Mouse (Mus musculus) embryonic facial prominence, embryonic 10.5 days (tissue): ENCODE measurements around the gene CN725425. TPM values are rescaled to one million over a fixed set of nuclear protein-coding genes. Genes with fewer than 3 reads are reported as not detected.

ENCODE experiments used
- DNase-seq: peaks from one replicate; pipeline ENCODE4 v3.0.0-alpha.2; 2017; ENCODE audit warnings: low spot score
- H3K27ac ChIP-seq: fragments of 300-500 bp; sonication (generic); replicated peaks from 2 replicates; pipeline ENCODE4 v1.5.1; 2016; ENCODE audit warnings: mild to moderate bottlenecking
- H3K27me3 ChIP-seq: fragments of 300-500 bp; sonication (generic); replicated peaks from 2 replicates; pipeline ENCODE4 v1.6.1; 2016; ENCODE audit warnings: low read depth, mild to moderate bottlenecking; ENCODE audit not compliant: poor library complexity, severe bottlenecking
- H3K36me3 ChIP-seq: fragments of 300-500 bp; sonication (generic); replicated peaks from 2 replicates; pipeline ENCODE4 v1.6.1; 2016; ENCODE audit warnings: mild to moderate bottlenecking, moderate library complexity
- H3K4me1 ChIP-seq: fragments of 300-500 bp; sonication (generic); 2 replicates; pipeline ENCODE4 v1.6.1; 2016
- H3K4me3 ChIP-seq: fragments of 300-500 bp; sonication (generic); 2 replicates; pipeline ENCODE4 v1.5.1; 2016; ENCODE audit warnings: mild to moderate bottlenecking, moderate library complexity
- H3K9me3 ChIP-seq: fragments of 300-500 bp; sonication (generic); 2 replicates; pipeline ENCODE4 v1.6.1; 2016; ENCODE audit warnings: mild to moderate bottlenecking
- WGBS: fragments of 180-500 bp; shearing (Covaris S2); methylation state at CpG from one replicate; pipeline ENCODE4 v1.1.7; 2016; 5-methylcytosine and 5-hydroxymethylcytosine counted together
- polyA plus RNA-seq: library from polyadenylated mRNA; unstranded; fragments of >200 nt; fragmentation: Nextera tagmentation; extraction: Ambion mirVana; gene quantifications from 2 replicates; pipeline ENCODE4 v1.2.1, GENCODE M21; 2016

Gene CN725425
- polyA plus RNA-seq, 1 experiment from 2014 or later: not detected

GRCm38 (mm10) chr15:91250815-91251214, 51.5 kb downstream of the CN725425 start:
- WGBS: 90% methylated on average over 6 of the region's 6 CpGs
- Histone ChIP-seq H3K27ac (no peak overlapping the region), H3K27me3 (no peaks in the 10 kb centered on the region), H3K36me3 (no peaks in the 10 kb centered on the region), H3K9me3 (no peaks in the 10 kb centered on the region), H3K4me3 (no peak overlapping the region), H3K4me1 (no peaks in the 10 kb centered on the region)
- no peak for DNase-seq

GRCm38 (mm10) chr15:91251544-91252408, 52.5 kb downstream of the CN725425 start:
- DNase-seq: no peak
- no peak overlapping the region for H3K27ac ChIP-seq
- no peaks in the 10 kb centered on the region for H3K27me3 ChIP-seq
- no peak overlapping the region for H3K4me3 ChIP-seq
- H3K36me3 ChIP-seq: no peaks in the 10 kb centered on the region
- no peaks in the 10 kb centered on the region for H3K4me1 ChIP-seq
- WGBS: 77% methylated on average over 9 of the region's 9 CpGs
- H3K9me3 ChIP-seq: no peaks in the 10 kb centered on the region

- DNase-seq: no peak
- Histone ChIP-seq H3K9me3 (no peaks in the 10 kb centered on the region), H3K4me3 (no peak overlapping the region), H3K4me1 (no peaks in the 10 kb centered on the region), H3K27me3 (no peaks in the 10 kb centered on the region), H3K27ac (no peak overlapping the region), H3K36me3 (no peaks in the 10 kb centered on the region)
- 68% methylated on average over 8 of the region's 8 CpGs for WGBS
These were observed 53.7 kb downstream of the CN725425 start for GRCm38 (mm10) chr15:91252956-91253355.

GRCm38 (mm10) chr15:91255308-91255707, 56.0 kb downstream of the CN725425 start:
- no peaks in the 10 kb centered on the region for H3K9me3 ChIP-seq
- no peak overlapping the region for H3K27ac ChIP-seq
- H3K27me3 ChIP-seq: no peaks in the 10 kb centered on the region
- DNase-seq: no peak
- no peaks in the 10 kb centered on the region for H3K36me3 ChIP-seq
- H3K4me3 ChIP-seq: no peak overlapping the region
- H3K4me1 ChIP-seq: no peaks in the 10 kb centered on the region
- 91% methylated on average over 2 of the region's 2 CpGs for WGBS

GRCm38 (mm10) chr15:91257140-91257539, 57.8 kb downstream of the CN725425 start:
- Histone ChIP-seq H3K27ac (no peak overlapping the region), H3K4me3 (no peak overlapping the region), H3K4me1 (no peaks in the 10 kb centered on the region), H3K9me3 (no peaks in the 10 kb centered on the region), H3K27me3 (no peaks in the 10 kb centered on the region), H3K36me3 (no peaks in the 10 kb centered on the region)
- 65% methylated on average over 11 of the region's 11 CpGs for WGBS
- peak; percentile 20 for DNase-seq

- Histone ChIP-seq H3K36me3 (no peaks in the 10 kb centered on the region), H3K27me3 (no peaks in the 10 kb centered on the region), H3K4me1 (no peaks in the 10 kb centered on the region), H3K27ac (no peak overlapping the region), H3K4me3 (no peak overlapping the region), H3K9me3 (no peaks in the 10 kb centered on the region)
- 81% methylated on average over 5 of the region's 5 CpGs for WGBS
- no peak for DNase-seq
These were observed 61.3 kb downstream of the CN725425 start for GRCm38 (mm10) chr15:91260578-91260977.

- no peak overlapping the region for H3K4me3 ChIP-seq
- no peaks in the 10 kb centered on the region for H3K36me3 ChIP-seq
- 74% methylated on average over 1 of the region's 1 CpGs for WGBS
- DNase-seq: no peak
- H3K27ac ChIP-seq: no peak overlapping the region
- no peaks in the 10 kb centered on the region for H3K27me3 ChIP-seq
- no peaks in the 10 kb centered on the region for H3K9me3 ChIP-seq
- H3K4me1 ChIP-seq: no peaks in the 10 kb centered on the region
These were observed 64.6 kb downstream of the CN725425 start for GRCm38 (mm10) chr15:91263926-91264325.

- Histone ChIP-seq H3K4me1 (no peaks in the 10 kb centered on the region), H3K4me3 (no peak overlapping the region), H3K27me3 (no peaks in the 10 kb centered on the region), H3K9me3 (no peaks in the 10 kb centered on the region), H3K36me3 (no peaks in the 10 kb centered on the region), H3K27ac (no peak overlapping the region)
- DNase-seq: no peak
- WGBS: 93% methylated on average over 4 of the region's 4 CpGs
These were observed 69.2 kb downstream of the CN725425 start for GRCm38 (mm10) chr15:91268532-91268931.

GRCm38 (mm10) chr15:91275961-91276360, 76.7 kb downstream of the CN725425 start:
- H3K36me3 ChIP-seq: no peaks in the 10 kb centered on the region
- no peak for DNase-seq

GRCm38 (mm10) chr15:91279571-91279970, 80.3 kb downstream of the CN725425 start:
- H3K27me3 ChIP-seq: no peaks in the 10 kb centered on the region
- no peak overlapping the region for H3K27ac ChIP-seq
- no peaks in the 10 kb centered on the region for H3K4me1 ChIP-seq
- WGBS: 92% methylated on average over 5 of the region's 5 CpGs
- H3K9me3 ChIP-seq: no peaks in the 10 kb centered on the region
- no peaks in the 10 kb centered on the region for H3K36me3 ChIP-seq
- no peak overlapping the region for H3K4me3 ChIP-seq
- no peak for DNase-seq

More at GRCm38 (mm10) chr15:91275961-91276360, 76.7 kb downstream of the CN725425 start:
- H3K27ac ChIP-seq: no peak overlapping the region
- no peaks in the 10 kb centered on the region for H3K9me3 ChIP-seq
- no peaks in the 10 kb centered on the region for H3K27me3 ChIP-seq
- WGBS: 73% methylated on average over 3 of the region's 3 CpGs
- H3K4me3 ChIP-seq: no peak overlapping the region
- H3K4me1 ChIP-seq: no peaks in the 10 kb centered on the region

GRCm38 (mm10) chr15:91281521-91281920, 82.2 kb downstream of the CN725425 start:
- WGBS: 87% methylated on average over 5 of the region's 5 CpGs
- no peak for DNase-seq
- Histone ChIP-seq H3K4me3 (no peak overlapping the region), H3K27ac (no peak overlapping the region), H3K27me3 (no peaks in the 10 kb centered on the region), H3K4me1 (no peaks in the 10 kb centered on the region), H3K36me3 (no peaks in the 10 kb centered on the region), H3K9me3 (peaks cover 2% of the 10 kb centered on the region; the same call in 1 of the 2 replicates)

GRCm38 (mm10) chr15:91282822-91283221, 83.5 kb downstream of the CN725425 start:
- WGBS: 89% methylated on average over 7 of the region's 7 CpGs
- H3K4me3 ChIP-seq: no peak overlapping the region
- no peaks in the 10 kb centered on the region for H3K36me3 ChIP-seq
- H3K27me3 ChIP-seq: no peaks in the 10 kb centered on the region
- H3K9me3 ChIP-seq: peaks cover 10% of the 10 kb centered on the region; the same call in 1 of the 2 replicates
- no peaks in the 10 kb centered on the region for H3K4me1 ChIP-seq
- H3K27ac ChIP-seq: no peak overlapping the region
- DNase-seq: no peak

GRCm38 (mm10) chr15:91283418-91283817, 84.1 kb downstream of the CN725425 start:
- WGBS: 94% methylated on average over 3 of the region's 3 CpGs
- no peak overlapping the region for H3K27ac ChIP-seq
- H3K36me3 ChIP-seq: no peaks in the 10 kb centered on the region
- DNase-seq: no peak
- H3K27me3 ChIP-seq: no peaks in the 10 kb centered on the region
- peaks cover 12% of the 10 kb centered on the region; the same call in 1 of the 2 replicates for H3K9me3 ChIP-seq
- no peak overlapping the region for H3K4me3 ChIP-seq
- H3K4me1 ChIP-seq: no peaks in the 10 kb centered on the region
